Mouse (Mus musculus): ENCODE measurements around the gene Ankfy1.
"Not testable (repeated sequence)": the region's sequence is repeated elsewhere in the genome, so short reads cannot be mapped to it uniquely, and the experiment has no call there.

Gene Ankfy1

GRCm38 (mm10) chr11:72689551-72690510, at the start of gene Ankfy1:
Ankfy1 (plus strand) TSS chr11:72690006.
- DNase-seq, result peak; percentile 98

- no peak for DNase-seq
These were observed 47.1 kb upstream of the Ankfy1 start for GRCm38 (mm10) chr11:72642730-72643129.

- peak; percentile 67 for DNase-seq
These were observed 44.4 kb upstream of the Ankfy1 start for GRCm38 (mm10) chr11:72645386-72645785.

DNA sequence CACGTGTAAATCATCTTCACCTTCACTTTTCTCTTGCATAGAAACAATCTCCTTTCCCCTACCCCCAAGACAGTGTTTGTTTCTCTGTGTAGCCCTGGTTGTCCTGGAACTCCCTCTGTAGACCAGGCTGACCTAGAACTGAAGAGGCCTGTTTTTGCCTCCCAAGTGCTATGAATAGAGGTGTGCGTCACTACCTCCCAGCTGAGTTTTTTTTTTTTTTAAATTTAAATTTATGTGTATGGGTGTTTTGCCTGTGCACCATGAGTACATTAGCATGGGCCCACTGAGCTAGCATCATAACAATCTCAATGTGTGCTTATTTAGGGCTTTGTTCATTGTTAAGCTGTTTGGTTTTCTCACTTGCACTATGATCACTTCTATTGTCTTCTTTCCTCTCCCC, 39.5 kb upstream of the Ankfy1 start:
- DNase-seq, result no peak

- no peak for DNase-seq
These were observed 29.9 kb upstream of the Ankfy1 start for GRCm38 (mm10) chr11:72659918-72660317.

- no peak for DNase-seq
These were observed 29.4 kb upstream of the Ankfy1 start for GRCm38 (mm10) chr11:72660359-72660758.

- DNase-seq, result no peak
These were observed 25.2 kb upstream of the Ankfy1 start for GRCm38 (mm10) chr11:72664641-72665040.

- DNase-seq, result no peak
These were observed 19.2 kb upstream of the Ankfy1 start for GRCm38 (mm10) chr11:72670634-72671033.

- no peak for DNase-seq
These were observed 18.4 kb upstream of the Ankfy1 start for GRCm38 (mm10) chr11:72671294-72671988.

GRCm38 (mm10) chr11:72672438-72672837, 17.4 kb upstream of the Ankfy1 start:
- DNase-seq, result no peak

DNA sequence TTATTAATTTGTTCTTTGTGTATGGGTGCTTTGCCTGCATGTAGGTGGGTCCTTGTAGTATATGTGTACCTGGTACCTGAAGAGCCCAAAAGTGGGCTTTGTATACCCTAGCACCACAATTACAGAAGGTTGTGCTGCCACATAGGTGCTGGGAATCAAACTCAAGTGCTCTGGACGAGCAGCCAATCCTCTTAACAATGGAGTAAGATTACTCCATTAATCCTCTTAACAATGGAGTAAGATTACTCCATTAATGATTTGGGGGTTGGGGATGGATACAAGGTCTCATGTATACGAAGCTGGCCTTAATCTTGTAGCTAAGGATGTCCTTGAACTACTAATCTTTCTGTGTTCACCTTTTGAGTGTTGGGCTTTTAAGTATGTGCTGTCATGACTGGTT, 14.5 kb upstream of the Ankfy1 start:
- DNase-seq, result no peak

DNA sequence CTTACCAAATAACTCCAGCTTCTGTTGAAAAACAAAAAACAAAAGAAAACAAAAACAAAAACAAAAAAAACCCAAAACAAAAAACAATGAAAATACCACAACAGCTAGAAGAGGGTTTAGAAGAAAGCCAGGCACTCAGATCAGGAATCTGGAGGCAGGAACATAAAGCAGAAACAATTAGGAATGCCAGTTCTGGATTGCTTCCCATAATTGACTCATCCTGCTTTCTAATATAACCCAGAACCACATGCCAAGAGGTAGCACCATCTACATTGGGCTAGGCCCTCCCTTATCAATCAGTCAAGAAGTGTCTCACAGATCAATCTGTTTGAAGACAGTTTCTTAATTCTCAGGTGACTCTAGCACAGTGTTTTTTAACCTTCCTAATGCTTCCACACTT, 9.1 kb upstream of the Ankfy1 start:
- no peak for DNase-seq

DNA sequence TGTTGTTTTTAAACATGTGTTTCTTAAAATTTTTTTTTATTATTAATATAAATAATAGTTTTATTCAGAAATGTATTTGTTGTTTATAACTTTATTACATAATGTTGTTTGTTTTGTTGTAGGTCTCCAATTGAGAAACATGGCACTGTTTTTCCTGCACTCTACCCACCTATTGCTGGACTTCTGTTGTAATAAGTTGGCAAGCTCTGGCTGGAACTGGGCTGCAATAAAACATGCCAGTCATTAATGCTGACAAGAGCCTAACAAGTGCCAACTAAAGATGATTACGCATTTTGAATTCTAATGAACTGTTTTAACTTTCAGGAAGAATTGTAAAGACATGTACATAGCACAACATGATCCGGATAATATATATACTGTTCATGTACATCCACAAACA, 6.4 kb upstream of the Ankfy1 start:
- no peak for DNase-seq

DNA sequence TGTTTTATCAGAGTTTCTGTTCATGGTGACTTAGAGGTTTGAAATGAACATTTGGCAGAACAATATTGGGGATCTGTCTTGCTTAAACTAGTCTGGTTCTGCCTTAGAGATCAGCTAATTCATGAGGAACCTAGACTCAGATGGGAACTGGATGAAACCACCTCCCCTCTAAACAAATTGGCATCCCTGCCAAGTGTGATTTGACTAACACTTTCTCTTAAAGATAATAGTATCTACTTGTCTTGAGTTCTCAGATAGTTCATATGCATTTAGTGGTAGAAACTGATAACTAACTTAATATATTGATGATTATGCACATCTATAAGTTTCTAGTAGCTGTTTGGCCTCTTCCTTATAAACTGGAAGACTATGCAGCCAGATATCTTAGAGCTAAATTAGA, 3.1 kb upstream of the Ankfy1 start:
- DNase-seq, result no peak

DNA sequence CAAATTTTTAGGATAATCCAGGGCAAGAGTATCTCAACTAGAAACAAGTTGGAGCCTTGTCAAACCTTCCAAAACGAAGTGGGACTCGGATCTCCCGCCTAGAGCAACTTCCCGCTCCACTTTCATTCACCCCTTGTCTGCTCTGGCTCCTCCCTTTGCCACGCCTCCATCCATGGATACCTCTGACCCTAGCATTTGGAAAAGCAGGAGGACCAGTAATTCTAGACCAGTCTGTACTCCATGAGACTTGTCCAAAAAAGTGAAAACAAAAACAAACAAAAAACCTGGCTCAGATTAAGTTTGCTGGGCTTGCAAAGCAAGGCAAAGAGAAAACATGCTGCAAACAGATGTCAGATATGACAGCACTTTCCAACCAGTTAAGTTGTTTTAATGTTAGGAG, 1.6 kb upstream of the Ankfy1 start:
- peak; percentile 33 for DNase-seq

DNA sequence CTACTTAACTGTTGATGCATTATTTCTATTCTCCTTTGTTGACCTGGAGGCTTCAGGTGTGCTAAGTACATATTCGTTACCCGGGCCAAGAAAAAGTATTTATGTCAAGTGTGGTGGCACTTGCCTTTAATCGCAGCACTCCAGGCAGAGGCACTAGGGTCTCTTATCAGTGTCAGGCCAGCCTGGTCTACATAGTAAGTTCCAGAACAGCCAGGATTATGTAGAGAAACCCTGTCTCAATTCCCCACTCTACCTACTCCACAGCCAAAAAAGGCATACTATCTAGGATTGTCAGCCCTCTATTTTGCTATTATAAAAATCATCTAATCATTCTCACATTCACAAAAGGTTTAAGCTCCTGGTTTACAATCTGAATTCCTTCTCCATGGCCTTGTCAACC, 691 bp upstream of the Ankfy1 start:
- no peak for DNase-seq

DNA sequence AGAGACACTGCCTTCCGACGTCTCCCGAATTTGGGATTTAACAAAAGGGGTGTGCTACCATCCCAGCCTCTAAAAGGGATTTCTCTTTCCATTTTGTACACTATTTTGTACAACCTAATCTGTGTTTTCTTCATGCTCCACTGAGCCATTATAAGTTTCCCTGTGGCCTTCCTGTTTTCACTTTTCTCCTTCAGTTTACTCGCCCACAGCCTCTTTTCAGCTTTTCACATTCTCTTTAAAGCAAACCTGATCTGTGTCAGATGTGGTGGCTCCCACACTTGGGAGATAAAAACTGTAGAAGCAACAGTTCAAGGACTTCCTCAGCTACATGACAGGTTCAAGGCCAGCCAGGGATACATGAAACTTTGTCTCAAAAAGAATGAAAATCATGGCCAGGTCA, 2.5 kb downstream of the Ankfy1 start:
- no peak for DNase-seq

DNA sequence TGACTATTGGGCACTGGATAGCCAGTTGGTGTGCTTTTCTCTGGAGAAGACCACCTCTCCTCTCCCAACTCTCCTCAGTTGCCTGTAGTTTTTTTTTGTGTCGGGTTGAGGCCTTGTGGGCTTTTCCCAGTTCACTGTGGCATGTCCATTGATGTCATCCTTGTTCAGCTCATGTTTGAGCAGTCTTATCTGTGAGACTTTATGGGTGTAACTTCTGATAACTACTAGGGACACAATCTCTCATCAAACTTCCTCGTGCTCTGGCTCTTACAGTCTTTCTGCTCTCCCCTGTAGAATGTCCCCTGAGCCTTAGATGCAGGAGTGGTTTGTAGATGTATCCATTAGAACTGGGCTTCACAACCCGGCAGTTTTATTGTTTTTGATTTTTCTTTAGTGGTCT, 5.2 kb downstream of the Ankfy1 start:
- no peak for DNase-seq

- no peak for DNase-seq
These were observed 6.7 kb downstream of the Ankfy1 start for GRCm38 (mm10) chr11:72696368-72696971.

DNA sequence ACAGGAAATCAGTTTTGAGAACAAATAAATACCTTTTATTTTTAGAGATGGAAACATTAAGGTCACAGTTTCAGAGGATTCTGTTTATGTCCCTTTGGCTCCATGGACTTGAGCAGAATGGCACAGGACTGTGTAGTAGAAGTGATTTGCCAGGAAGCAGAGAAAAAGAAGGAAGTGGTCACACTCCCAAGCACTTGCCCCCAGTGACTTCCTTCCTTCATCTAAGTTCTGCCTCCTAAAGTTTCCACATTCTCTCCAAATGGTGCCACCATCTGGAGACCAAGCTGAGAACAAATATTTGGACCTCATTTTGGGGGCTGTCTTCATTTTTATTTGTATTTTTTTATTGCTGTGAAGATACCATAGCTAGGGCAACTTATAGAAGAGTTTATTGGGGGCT, 7.5 kb downstream of the Ankfy1 start:
- no peak for DNase-seq

DNA sequence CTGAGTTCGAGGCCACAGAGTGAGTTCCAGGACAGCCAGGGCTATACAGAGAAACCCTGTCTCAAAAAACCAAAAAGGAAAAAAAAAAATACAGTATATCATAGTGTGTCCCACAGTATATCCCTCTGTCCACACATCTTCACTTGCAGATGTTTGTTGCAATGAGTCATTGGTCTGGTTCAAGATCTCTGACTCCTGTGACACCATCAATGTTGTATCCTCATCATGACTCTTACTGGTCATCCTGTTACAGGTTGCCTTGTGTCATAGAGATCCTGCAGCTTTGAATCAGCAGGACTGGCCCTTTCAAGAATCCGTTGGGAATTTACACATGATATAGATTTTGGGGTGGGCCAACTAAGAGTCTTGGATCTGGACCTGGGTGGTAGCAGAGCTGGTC, 15.3 kb downstream of the Ankfy1 start:
- not testable (repeated sequence) for DNase-seq

DNA sequence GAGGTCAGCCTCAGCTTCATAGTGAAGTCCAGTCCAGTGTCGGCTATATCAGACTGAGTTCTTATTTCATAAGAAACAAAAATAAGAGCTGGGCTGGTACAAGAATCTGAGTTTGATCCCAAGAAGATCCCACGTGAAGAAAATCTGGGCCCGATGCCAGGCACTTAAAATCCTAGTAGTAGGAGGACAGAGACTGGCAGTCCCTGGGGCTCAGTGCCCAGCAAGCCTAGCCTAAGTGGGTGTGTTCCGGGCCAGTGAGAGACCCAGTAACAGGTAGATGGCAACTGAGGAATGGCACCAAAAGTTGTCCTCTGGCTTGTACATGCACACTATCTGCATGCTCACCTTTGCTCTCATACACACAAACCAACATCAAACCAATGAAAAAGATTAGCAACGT, 22.9 kb downstream of the Ankfy1 start:
- peak; percentile 19 for DNase-seq

DNA sequence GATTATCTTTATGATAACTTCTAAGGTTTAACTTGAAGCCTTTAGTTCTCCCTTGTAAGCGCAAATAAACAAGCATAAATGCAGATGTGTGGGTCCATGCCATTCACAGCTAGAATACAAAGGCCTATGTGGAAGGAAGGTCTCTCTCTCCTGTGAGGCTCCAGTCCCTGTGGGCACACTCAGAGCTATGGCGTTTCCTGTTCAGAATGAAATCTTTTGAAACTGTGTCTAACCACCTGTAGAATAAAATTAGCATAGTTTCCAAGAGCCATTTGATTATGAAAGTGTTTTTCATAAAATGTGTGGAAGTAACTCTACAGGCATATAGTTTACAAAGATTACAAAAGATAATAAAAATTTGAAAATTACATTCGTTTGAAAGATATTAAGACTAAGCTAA, 28.4 kb downstream of the Ankfy1 start:
- DNase-seq, result no peak

- no peak for DNase-seq
These were observed 33.4 kb downstream of the Ankfy1 start for GRCm38 (mm10) chr11:72723165-72723564.
